ENCODE assay signal across 24 mouse cellular contexts in the genomic region with DNA sequence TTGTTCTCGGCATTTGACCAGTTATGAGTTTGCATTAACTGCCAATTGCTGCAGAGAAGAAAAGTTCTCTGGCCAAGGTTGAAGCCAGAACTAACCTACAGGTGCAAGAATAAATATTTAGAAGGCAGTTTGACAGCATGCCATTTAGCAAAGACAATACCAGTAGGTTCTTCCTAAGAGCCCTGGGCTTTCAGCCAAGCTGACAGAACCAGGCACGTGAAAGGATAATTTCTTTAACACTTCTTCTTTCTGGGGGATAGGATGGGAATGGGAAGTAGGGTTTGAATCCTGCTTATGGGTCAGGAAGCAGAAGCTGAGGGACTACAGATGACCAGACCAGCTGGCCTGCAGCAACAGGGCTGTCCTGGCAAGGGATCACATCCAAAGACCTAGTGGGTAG.
"Had no signal": no experiment of that assay in that cellular context is flagged by ENCODE, and none has a peak within 500 bp of the region (broad histone marks: within the 10 kb centered on the region; RNA-seq: fewer than 3 reads in every experiment).

No protein-coding gene starts in this region.

- DNase-seq: gastrocnemius, adult 2 months; gastrocnemius, postnatal 10 days; gastrocnemius, postnatal 25 days; heart, postnatal 10 days; heart, postnatal 4 days; kidney, adult 18-20 months; kidney, adult 8-10 months; kidney, postnatal 10 days; kidney, postnatal 25 days; kidney, postnatal 4 days; liver; liver, embryonic 13.5 days had no signal

- H3K4me1 ChIP-seq: intestine, embryonic 15.5 days; liver, embryonic 13.5 days had no signal

- H3K27me3 ChIP-seq: intestine, embryonic 15.5 days; limb, embryonic 12.5 days had no signal

- H3K4me3 ChIP-seq: gastrocnemius, adult 2 months; hindbrain, embryonic 10.5 days; hindbrain, embryonic 12.5 days; intestine, embryonic 15.5 days; layer of hippocampus, adult 2 months; left cerebral cortex, adult 2 months; limb, embryonic 10.5 days; limb, embryonic 12.5 days; liver, embryonic 13.5 days had no signal

- H3K27ac ChIP-seq: gastrocnemius, adult 2 months; hindbrain, embryonic 10.5 days; hindbrain, embryonic 12.5 days; hindbrain, embryonic 14.5 days; intestine, embryonic 15.5 days; layer of hippocampus, adult 2 months; left cerebral cortex, adult 2 months; limb, embryonic 10.5 days; limb, embryonic 12.5 days; liver, embryonic 13.5 days had no signal

- H3K9me3 ChIP-seq: limb, embryonic 10.5 days; liver, embryonic 13.5 days had no signal

- H3K36me3 ChIP-seq: hindbrain, embryonic 10.5 days; hindbrain, embryonic 12.5 days; intestine, embryonic 15.5 days; limb, embryonic 10.5 days; limb, embryonic 12.5 days; liver, embryonic 13.5 days had no signal

- H3K9ac ChIP-seq: hindbrain, embryonic 12.5 days; hindbrain, embryonic 14.5 days; intestine, embryonic 15.5 days; limb, embryonic 12.5 days; liver, embryonic 13.5 days had no signal

- ATAC-seq: hindbrain, embryonic 16.5 days; inflammation-experienced regulatory T-cells, adult 6 months; intestine, embryonic 15.5 days; intestine, postnatal 0 days had no signal

- H3K4me2 ChIP-seq: hindbrain, embryonic 12.5 days; hindbrain, embryonic 14.5 days; intestine, embryonic 15.5 days; limb, embryonic 12.5 days; liver, embryonic 11.5 days; liver, embryonic 13.5 days had no signal
